Mouse (Mus musculus) T-helper 2 cell (primary cell): ENCODE results near the gene Lca5l.

Experiments used
- in situ Hi-C: fragments of 300-600 bp; cut with MboI, MseI; formaldehyde crosslinking; loops from one replicate; pipeline ENCODE4 v1.15.1; 2025; ENCODE audit warnings: high pct_unique_total_duplicates

The Lca5l gene

GRCm38 (mm10) chr16:96191531-96192506 lies at the start of gene Lca5l:
Gene Lca5l (minus strand): TSS chr16:96192271.
- in situ Hi-C loops = no loop called here

GRCm38 (mm10) chr16:96235366-96235970 lies 43.4 kb upstream of the Lca5l start, which contains the start of gene B3galt5:
Gene B3galt5 (plus strand): TSS chr16:96235801.
- in situ Hi-C loops = loop anchor here (10.0 kb wide), 1 partner anchor 1069 kb away; no protein-coding TSS in a partner anchor

DNA sequence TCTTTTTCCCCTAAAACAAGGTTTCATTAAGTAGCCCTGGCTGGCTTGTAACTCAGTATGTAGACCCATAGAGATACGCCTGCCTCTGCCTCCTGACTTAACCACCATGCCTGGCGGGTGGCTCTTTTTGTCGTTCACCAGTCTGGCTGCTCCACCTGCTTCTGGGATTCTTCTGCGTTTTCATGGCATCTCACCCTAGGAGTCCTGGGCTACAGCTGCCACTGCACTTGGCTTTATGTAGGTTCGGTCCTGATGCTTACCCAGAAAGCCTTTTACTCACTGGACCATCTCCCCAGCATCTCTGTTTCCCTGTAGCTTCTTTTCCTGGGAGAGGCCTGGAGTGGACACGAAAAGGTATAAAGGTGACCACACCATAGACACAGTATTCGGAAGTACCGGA lies 41.9 kb upstream of the Lca5l start:
- in situ Hi-C loops = loop anchor here (10.0 kb wide), 1 partner anchor 1071 kb away; no protein-coding TSS in a partner anchor

DNA sequence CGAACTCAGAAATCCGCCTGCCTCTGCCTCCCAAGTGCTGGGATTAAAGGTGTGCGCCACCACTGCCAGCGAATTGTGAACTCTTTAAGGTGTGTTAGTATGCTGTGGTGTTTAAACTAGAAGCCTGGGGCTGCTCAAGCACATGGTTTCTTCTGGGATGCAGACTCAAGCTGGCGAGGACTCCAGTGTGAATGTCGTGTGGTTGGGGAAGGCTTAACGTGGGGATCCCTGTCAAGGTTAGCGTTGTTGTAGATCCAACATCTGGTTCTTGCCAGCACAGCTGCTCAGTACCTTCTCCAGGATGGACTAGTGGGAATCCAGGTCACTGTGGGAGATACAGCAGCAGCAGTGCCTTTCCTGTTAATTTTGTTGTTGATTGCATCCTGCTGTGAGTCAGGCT lies 39.9 kb upstream of the Lca5l start:
- in situ Hi-C loops = loop anchor here (10.0 kb wide), 1 partner anchor 1073 kb away; no protein-coding TSS in a partner anchor

DNA sequence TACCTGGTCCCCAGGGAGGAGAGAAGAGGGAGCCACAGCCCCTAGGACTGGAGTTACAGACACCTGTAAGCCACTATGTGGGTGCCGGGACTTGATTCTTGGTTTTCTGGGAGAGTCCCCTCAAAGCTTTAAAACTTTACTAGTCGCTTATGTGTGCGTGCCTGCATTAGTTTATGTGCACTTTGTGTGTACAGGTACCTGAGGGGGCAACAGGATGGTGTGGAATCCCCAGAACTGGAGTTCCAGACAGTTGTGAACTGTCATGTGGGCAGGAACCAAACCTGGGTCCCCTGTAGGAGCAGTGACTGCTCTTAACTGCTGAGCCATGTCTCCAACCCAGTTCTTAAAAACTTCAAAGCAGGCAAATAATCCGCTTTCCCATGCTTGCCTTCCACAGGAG lies 39.2 kb upstream of the Lca5l start:
- in situ Hi-C loops = loop anchor here (10.0 kb wide), 1 partner anchor 1074 kb away; no protein-coding TSS in a partner anchor

DNA sequence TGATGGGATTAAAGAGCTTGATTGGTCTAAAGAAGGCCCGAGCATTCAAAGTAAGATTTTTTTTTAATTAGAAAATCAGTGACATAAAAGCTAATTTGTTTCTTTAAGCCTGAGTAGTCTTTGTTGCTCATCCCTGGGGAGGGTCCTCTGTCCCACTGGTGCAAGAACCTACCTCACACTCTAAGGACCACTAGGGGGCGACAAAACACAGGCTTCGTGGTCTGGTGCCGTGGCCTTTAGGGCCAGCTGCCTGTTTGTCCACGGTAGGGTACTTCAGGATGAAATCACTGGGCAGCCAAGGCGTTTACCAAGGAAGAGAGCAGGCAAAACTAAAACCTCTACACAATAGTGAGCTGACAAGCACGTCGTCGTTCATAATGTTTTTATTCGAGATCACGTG lies 38.3 kb upstream of the Lca5l start:
- in situ Hi-C loops = loop anchor here (10.0 kb wide), 1 partner anchor 1074 kb away; no protein-coding TSS in a partner anchor

DNA sequence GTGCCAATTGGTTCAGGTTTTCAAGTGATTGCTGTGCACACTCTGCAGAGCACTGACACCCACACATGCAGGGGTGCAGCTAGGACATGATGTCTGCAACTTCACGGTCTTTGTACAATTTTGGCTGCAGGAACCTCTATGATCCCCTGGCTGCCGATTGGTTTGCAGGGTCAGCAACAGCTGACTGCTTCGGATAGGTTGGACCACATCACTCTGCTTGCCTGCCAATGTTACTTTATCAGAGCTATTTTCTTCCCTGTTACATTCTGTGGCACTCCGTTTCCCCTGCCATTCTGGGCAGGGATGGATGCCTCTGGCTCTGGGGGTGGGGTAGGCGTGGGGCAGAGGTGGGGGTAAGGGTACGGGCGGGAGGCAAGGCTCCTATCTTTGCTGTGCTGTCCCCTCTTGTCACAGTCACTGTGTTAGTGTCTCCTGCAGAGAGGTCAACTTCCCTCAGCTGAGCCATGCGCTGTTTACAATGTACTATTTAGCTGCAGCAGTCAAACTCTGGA lies 37.0 kb upstream of the Lca5l start:
- in situ Hi-C loops = loop anchor here (5.0 kb wide), 1 partner anchor 113 kb away; no protein-coding TSS in a partner anchor

GRCm38 (mm10) chr16:96228438-96228837 lies 36.4 kb upstream of the Lca5l start:
- in situ Hi-C loops = loop anchor here (5.0 kb wide), 1 partner anchor 114 kb away; no protein-coding TSS in a partner anchor

- in situ Hi-C loops = no loop called here
These were observed 30.4 kb upstream of the Lca5l start for GRCm38 (mm10) chr16:96222452-96222851.

DNA sequence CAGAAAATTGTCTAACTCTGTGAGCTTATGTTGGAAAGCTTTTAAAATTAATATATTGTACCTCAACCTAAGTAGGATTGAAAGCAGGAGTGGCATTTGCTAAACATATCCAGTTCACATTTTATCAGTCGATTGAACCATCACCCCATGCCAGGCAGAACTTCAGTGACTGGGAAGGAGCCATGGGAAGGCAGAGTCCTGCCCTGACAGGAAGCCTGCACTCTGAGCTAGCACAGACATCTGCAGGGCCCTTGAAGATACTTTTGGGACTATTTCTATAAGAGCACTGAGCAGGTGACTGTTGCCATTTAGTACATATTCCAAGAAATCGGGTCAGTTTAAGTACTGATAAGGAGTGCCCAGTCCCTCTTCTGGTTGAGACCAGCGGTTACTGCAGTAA lies 29.9 kb upstream of the Lca5l start:
- in situ Hi-C loops = no loop called here

GRCm38 (mm10) chr16:96221491-96221890 lies 29.4 kb upstream of the Lca5l start:
- in situ Hi-C loops = no loop called here

DNA sequence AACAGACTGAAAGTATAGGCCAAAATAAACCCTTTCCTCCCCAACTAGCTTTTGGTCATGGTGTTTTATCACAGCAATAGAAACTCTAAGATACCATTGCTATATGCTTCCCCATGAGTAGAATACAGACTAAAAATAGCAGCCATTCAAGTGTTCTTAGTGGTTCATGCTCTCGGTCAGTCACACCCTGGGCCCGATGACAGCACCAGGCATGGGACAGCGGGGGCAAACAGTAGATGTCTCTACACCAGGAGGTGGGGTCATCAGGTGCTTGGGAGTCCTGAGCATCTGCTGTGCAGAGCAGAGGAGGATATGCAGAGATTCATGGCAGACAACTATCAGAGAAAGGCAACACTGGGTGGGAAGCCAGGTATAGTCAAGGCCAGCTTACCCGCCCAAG lies 21.0 kb upstream of the Lca5l start:
- in situ Hi-C loops = no loop called here

DNA sequence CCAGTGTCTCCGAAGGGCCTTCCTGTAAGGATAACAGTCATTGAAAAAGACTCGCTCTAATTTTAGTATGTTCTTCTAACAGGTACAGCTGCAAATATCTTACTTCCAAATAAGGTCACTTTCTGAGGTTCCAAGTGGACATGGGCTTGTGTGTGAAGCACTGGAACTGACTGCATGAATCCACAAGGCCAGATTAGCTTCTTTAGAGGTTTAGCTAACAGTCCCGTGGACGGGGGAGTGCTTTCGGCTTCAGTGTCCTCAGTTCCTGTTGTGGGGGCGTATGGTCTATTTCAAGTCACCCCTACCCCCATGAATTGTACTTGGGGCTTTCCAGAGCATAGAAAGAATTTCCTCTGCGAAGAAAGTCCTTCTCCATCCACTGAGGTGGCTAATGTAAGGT lies 18.8 kb upstream of the Lca5l start:
- in situ Hi-C loops = no loop called here

GRCm38 (mm10) chr16:96209789-96210188 lies 17.7 kb upstream of the Lca5l start:
- in situ Hi-C loops = loop anchor here (5.0 kb wide), 1 partner anchor 77 kb away; no protein-coding TSS in a partner anchor

GRCm38 (mm10) chr16:96201485-96202232 lies 9.6 kb upstream of the Lca5l start:
- in situ Hi-C loops = no loop called here

DNA sequence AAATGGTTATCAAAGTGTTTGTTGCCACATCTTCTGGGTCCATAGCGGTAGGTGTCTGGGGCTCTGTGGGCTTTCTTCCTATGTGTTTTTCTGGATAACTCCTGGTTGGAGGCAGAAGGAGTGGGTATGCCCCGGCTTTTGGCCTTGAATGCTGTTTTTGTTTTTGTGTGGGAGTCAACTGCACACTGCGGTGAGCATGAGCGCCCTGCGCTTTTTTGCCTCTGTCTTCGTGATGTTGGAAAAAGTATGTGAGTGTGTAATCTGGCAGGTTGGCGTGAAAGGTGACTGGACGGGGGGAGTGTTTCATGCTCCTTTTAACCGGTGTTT lies 8.6 kb upstream of the Lca5l start:
- in situ Hi-C loops = no loop called here

DNA sequence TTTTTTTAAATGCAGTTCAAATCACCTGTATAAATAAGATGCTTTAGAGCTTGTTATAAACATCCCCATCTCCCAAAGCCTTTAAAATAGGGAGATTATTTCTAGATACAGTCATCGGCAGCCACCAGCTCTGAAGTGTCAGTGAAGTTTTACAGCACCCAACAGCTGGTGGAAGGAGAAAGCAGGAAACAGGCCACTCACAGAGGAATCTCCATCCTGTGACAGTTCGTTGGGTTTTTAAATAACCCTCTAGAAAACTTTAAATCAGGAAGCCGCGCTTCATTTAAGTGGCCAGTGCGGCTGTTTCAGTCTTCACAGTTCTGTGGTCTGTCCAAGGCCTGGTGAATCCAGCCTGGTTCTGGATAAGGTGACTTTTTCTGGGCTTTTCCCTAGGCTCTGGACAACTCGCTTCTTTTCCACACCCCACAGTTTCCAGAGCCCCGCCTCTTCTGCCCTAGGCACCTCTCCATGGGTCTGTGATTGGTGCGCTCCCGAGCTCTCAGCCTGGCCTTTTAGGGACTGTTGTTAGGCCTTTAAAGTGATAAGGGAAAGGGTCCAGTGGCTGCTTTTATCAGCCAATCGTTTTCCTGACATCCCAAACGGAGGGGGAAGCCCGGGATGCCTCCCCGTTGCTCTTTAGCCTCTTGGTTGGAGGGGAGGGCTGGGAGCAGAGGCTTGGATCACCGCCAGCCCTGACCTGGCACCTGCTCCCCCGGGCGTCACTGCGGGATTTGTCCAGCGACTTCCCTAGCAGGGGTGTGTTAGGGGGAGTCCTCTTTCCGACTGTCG lies 8.0 kb upstream of the Lca5l start, which contains the start of gene Sh3bgr:
TSS of gene Sh3bgr (plus strand) at position 538 of the 789 bp plus-strand sequence.
- in situ Hi-C loops = no loop called here

DNA sequence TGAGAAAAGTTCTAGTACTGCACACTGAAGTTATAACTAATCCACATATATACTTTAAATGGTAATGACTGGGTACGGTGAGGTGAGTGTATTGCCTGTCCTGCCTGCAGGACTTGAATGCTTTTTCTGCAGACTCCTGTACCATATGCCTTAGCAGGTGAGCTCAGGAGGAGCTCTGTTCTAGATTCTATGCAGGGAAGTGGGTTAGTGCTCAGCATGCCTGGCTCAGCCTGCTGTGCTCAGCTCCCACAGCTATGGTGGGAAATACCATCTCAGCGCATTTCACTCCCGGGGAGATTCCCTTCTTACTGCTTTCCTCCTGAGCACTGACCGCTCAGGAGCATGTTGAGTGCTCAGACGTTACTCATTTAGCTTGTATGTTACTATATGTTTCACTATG lies 4.5 kb downstream of the Lca5l start:
- in situ Hi-C loops = no loop called here

DNA sequence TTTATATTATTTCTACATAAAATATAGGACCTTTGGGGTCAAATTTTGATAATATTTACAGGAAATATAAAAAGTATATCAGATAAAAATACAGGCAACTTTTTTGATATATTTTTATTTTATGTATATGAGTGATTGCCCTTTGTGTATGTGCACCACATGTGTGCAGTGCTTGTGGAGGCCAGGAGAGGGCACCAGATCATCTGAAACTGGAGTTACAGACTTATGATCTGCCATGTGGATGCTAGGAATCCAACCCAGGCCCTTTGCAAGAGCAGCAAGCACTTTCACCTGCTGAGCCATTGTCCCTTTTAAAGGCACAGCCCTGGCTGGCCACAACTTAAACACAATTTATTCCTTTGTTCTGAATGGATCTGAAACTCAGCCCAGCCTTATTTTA lies 12.9 kb downstream of the Lca5l start:
- in situ Hi-C loops = no loop called here

GRCm38 (mm10) chr16:96175399-96175798 lies 16.7 kb downstream of the Lca5l start:
- in situ Hi-C loops = no loop called here

DNA sequence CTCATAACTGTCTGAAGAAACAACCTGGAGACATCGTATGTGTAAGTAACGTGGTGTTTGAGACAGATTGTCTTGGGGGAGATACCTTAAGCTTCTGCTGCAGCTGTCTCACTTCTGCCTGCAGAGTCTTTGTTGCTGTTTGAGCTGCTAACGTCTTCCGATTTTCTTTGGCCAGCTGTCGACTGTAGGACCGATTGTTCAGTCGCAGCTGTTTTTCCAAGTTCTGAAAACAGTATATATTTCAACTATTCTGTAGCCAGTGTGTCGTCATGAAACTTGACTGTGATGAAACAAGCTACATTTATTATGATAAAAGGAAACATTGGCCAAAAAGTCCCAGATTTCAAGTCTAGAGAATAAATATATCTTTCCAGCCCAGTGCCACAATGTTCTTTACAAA lies 18.4 kb downstream of the Lca5l start:
- in situ Hi-C loops = no loop called here
